Mouse (Mus musculus) erythroblast, adult 5-6 weeks (primary cell): Measurements from ENCODE around the gene Snap29. TPM values are rescaled to one million over a fixed set of nuclear protein-coding genes. Genes with fewer than 3 reads are reported as not detected.

Experiments
- ATAC-seq: replicated peaks from 2 replicates; pipeline ENCODE4 v1.8.0; 2016; ENCODE audit warnings: moderate number of reproducible peaks, mild to moderate bottlenecking, moderate TSS enrichment, inconsistent platforms; ENCODE audit not compliant: poor library complexity, low FRiP score, severe bottlenecking
- total RNA-seq, 2 experiments: library from RNA; stranded (forward) in 1 of 2; stranded (reverse) in 1 of 2; fragments of 150-400 nt in 1 of 2; fragments of 200-764, 138-1000 nt in 1 of 2; gene quantifications; 2 replicates each; pipeline versions ENCODE4 v1.2.3 to v1.2.4; 2015 to 2017; ENCODE audit warnings: low replicate concordance in 2 of 2

Gene Snap29
- total RNA-seq, 2 experiments from 2014 or later = 18.1 to 27.6 TPM

- no peak for ATAC-seq
Observed at GRCm38 (mm10) chr16:17466875-17467663, 61.3 kb downstream of the Snap29 start.

DNA sequence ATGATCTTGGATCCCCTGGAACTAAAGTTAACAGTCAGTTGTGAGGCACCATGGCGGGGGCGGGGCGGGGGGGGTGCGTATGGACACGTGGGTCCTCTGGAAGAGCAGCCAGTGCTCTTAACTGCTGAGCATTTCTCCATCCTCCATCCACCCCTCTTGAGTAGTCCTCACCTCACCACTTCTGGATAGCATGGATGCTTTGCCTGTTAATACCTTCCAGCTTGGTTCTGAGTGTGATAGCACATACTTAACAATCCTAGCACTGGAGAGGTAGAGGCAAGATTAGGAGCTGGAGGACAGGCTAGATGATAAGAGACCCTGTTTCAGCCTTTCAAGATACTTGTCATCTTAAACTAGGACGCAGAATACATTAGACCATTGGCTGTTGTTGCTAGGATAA is 66.7 kb downstream of the Snap29 start:
- ATAC-seq = no peak

GRCm38 (mm10) chr16:17474091-17474490 is 68.3 kb downstream of the Snap29 start:
- 0 out of 2 replicates have a peak, but pooled peaks have one; percentile 61 for ATAC-seq

DNA sequence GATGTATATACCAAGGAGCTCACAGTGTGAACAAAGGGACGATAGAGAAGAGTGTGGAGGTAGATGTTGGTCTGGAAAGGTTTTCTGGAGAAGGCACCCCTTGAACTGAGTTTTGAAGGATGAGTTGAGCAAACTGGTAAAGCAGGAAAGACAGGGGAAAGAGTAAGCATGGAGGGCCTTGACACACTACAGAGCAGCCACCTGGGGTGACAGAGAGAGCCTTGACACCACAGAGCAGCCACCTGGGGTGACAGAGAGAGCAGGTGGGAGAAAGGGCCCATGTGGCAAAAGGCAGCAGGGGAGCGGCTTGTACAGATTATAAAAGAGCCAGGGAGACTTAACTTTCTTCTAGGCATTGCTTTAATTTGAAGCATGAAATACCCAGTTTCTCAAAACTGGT is 69.0 kb downstream of the Snap29 start:
- no peak for ATAC-seq

- ATAC-seq = no peak
Observed at GRCm38 (mm10) chr16:17475326-17475725, 69.5 kb downstream of the Snap29 start.

GRCm38 (mm10) chr16:17478331-17478943 is 72.7 kb downstream of the Snap29 start:
- no peak for ATAC-seq

Other genes starting within 250 kb of the Snap29 start
- 77.2 and 91.3 TPM in 2 replicates for gene Ube2l3, start 203.3 kb upstream of the Snap29 start, total RNA-seq (2015; ENCODE audit: low replicate concordance)
- gene Ube2l3, start 203.3 kb upstream of the Snap29 start, total RNA-seq (2017; ENCODE audit: low replicate concordance) = 16.7 and 33.8 TPM in 2 replicates
- gene Rimbp3, start 197.4 kb upstream of the Snap29 start, total RNA-seq (2015; ENCODE audit: low replicate concordance) = 1.3 TPM in 1 of 2 replicates, not detected in the other
- gene Rimbp3, start 197.4 kb upstream of the Snap29 start, total RNA-seq (2017; ENCODE audit: low replicate concordance) = 0.28 TPM in 1 of 2 replicates, not detected in the other
- 0.96 TPM in 1 of 2 replicates, not detected in the other for gene Hic2, start 172.4 kb upstream of the Snap29 start, total RNA-seq (2015; ENCODE audit: low replicate concordance)
- gene Hic2, start 172.4 kb upstream of the Snap29 start, total RNA-seq (2017; ENCODE audit: low replicate concordance) = 0.14 and 0.60 TPM in 2 replicates
- 6.7 TPM in 1 of 2 replicates, not detected in the other for gene Tmem191c, start 129.9 kb upstream of the Snap29 start, total RNA-seq (2015; ENCODE audit: low replicate concordance)
- gene Tmem191c, start 129.9 kb upstream of the Snap29 start, total RNA-seq (2017; ENCODE audit: low replicate concordance) = 2.1 TPM in 1 of 2 replicates, not detected in the other
- not detected in 2 replicates for gene Serpind1, start 74.6 kb upstream of the Snap29 start, total RNA-seq (2015; ENCODE audit: low replicate concordance)
- gene Serpind1, start 74.6 kb upstream of the Snap29 start, total RNA-seq (2017; ENCODE audit: low replicate concordance) = not detected in 2 replicates
- gene Pi4ka, start 328 bp downstream of the Snap29 start, total RNA-seq (2015; ENCODE audit: low replicate concordance) = 9.8 and 30.9 TPM in 2 replicates
- gene Pi4ka, start 328 bp downstream of the Snap29 start, total RNA-seq (2017; ENCODE audit: low replicate concordance) = 9.6 and 17.4 TPM in 2 replicates
- 7.7 and 16.3 TPM in 2 replicates for gene Crkl, start 46.0 kb downstream of the Snap29 start, total RNA-seq (2015; ENCODE audit: low replicate concordance)
- gene Crkl, start 46.0 kb downstream of the Snap29 start, total RNA-seq (2017; ENCODE audit: low replicate concordance) = 8.1 and 16.1 TPM in 2 replicates
- not detected in 2 replicates for gene Aifm3, start 83.6 kb downstream of the Snap29 start, total RNA-seq (2015; ENCODE audit: low replicate concordance)
- gene Aifm3, start 83.6 kb downstream of the Snap29 start, total RNA-seq (2017; ENCODE audit: low replicate concordance) = not detected in 2 replicates
- gene Lztr1, start 102.7 kb downstream of the Snap29 start, total RNA-seq (2015; ENCODE audit: low replicate concordance) = 5.2 and 26.1 TPM in 2 replicates
- 10.3 and 22.4 TPM in 2 replicates for gene Lztr1, start 102.7 kb downstream of the Snap29 start, total RNA-seq (2017; ENCODE audit: low replicate concordance)
- 9.8 and 11.9 TPM in 2 replicates for gene Thap7, start 125.2 kb downstream of the Snap29 start, total RNA-seq (2015; ENCODE audit: low replicate concordance)
- 3.8 and 7.7 TPM in 2 replicates for gene Thap7, start 125.2 kb downstream of the Snap29 start, total RNA-seq (2017; ENCODE audit: low replicate concordance)
- gene Lrrc74b, start 155.3 kb downstream of the Snap29 start, total RNA-seq (2015; ENCODE audit: low replicate concordance) = not detected in 2 replicates
- not detected in 2 replicates for gene Lrrc74b, start 155.3 kb downstream of the Snap29 start, total RNA-seq (2017; ENCODE audit: low replicate concordance)
- not detected in 2 replicates for gene P2rx6, start 155.9 kb downstream of the Snap29 start, total RNA-seq (2015; ENCODE audit: low replicate concordance)
- not detected in 2 replicates for gene P2rx6, start 155.9 kb downstream of the Snap29 start, total RNA-seq (2017; ENCODE audit: low replicate concordance)
- gene Slc7a4, start 177.2 kb downstream of the Snap29 start, total RNA-seq (2015; ENCODE audit: low replicate concordance) = 0.38 and 0.42 TPM in 2 replicates
- 0.84 and 7.1 TPM in 2 replicates for gene Slc7a4, start 177.2 kb downstream of the Snap29 start, total RNA-seq (2017; ENCODE audit: low replicate concordance)
- 9.6 and 20.5 TPM in 2 replicates for gene Smpd4, start 213.4 kb downstream of the Snap29 start, total RNA-seq (2015; ENCODE audit: low replicate concordance)
- 14.6 and 19.2 TPM in 2 replicates for gene Smpd4, start 213.4 kb downstream of the Snap29 start, total RNA-seq (2017; ENCODE audit: low replicate concordance)
- gene Ccdc74a, start 240.5 kb downstream of the Snap29 start, total RNA-seq (2015; ENCODE audit: low replicate concordance) = not detected in 2 replicates
- 0.60 and 1.7 TPM in 2 replicates for gene Ccdc74a, start 240.5 kb downstream of the Snap29 start, total RNA-seq (2017; ENCODE audit: low replicate concordance)